Mouse (Mus musculus) hindbrain, embryonic 10.5 days (tissue): ENCODE data around the gene 1700024P04Rik. TPM values are rescaled to one million over a fixed set of nuclear protein-coding genes. Genes with fewer than 3 reads are reported as not detected.
"Not testable (repeated sequence)": the region's sequence is repeated elsewhere in the genome, so short reads cannot be mapped to it uniquely, and the experiment has no call there.

Source experiments
- DNase-seq: peaks from one replicate; pipeline ENCODE4 v3.0.0-alpha.2; 2017; ENCODE audit warnings: low spot score
- H3K27ac ChIP-seq: fragments of 300-500 bp; sonication (generic); 2 replicates; pipeline ENCODE4 v1.5.1; 2016; ENCODE audit warnings: mild to moderate bottlenecking, moderate library complexity
- H3K27me3 ChIP-seq: fragments of 300-500 bp; sonication (generic); 2 replicates; pipeline ENCODE4 v1.6.1; 2016; ENCODE audit warnings: mild to moderate bottlenecking; ENCODE audit not compliant: poor library complexity, insufficient read depth, severe bottlenecking
- H3K36me3 ChIP-seq: fragments of 300-500 bp; sonication (generic); 2 replicates; pipeline ENCODE4 v1.6.1; 2016; ENCODE audit warnings: mild to moderate bottlenecking, moderate library complexity
- H3K4me1 ChIP-seq: fragments of 300-500 bp; sonication (generic); replicated peaks from 2 replicates; pipeline ENCODE4 v1.6.1; 2016; ENCODE audit warnings: mild to moderate bottlenecking
- H3K4me3 ChIP-seq: fragments of 300-500 bp; sonication (generic); 2 replicates; pipeline ENCODE4 v1.5.1; 2016; ENCODE audit warnings: mild to moderate bottlenecking, moderate library complexity
- H3K9me3 ChIP-seq: fragments of 300-500 bp; sonication (generic); 2 replicates; pipeline ENCODE4 v1.6.1; 2016; ENCODE audit warnings: mild to moderate bottlenecking, moderate library complexity
- WGBS: fragments of 180-500 bp; shearing (Covaris S2); methylation state at CpG from one replicate; pipeline ENCODE4 v1.1.7; 2016; 5-methylcytosine and 5-hydroxymethylcytosine counted together
- polyA plus RNA-seq: library from polyadenylated mRNA; unstranded; fragments of >200 nt; fragmentation: Nextera tagmentation; extraction: Ambion mirVana; gene quantifications from 2 replicates; pipeline ENCODE4 v1.2.1, GENCODE M21; 2016

1700024P04Rik gene
- polyA plus RNA-seq, 1 experiment from 2014 or later = not detected

- 95% methylated on average over 17 of the region's 17 CpGs for WGBS
- H3K9me3 ChIP-seq = peaks cover 25% of the 10 kb centered on the region
- no peaks in the 10 kb centered on the region for H3K4me1 ChIP-seq
- DNase-seq = no peak
- H3K27me3 ChIP-seq = no peaks in the 10 kb centered on the region
- no peaks in the 10 kb centered on the region for H3K36me3 ChIP-seq
- H3K27ac ChIP-seq = no peak overlapping the region
- H3K4me3 ChIP-seq = no peak overlapping the region
Observed at GRCm38 (mm10) chr13:99006389-99007099, 22.2 kb upstream of the 1700024P04Rik start.

DNA sequence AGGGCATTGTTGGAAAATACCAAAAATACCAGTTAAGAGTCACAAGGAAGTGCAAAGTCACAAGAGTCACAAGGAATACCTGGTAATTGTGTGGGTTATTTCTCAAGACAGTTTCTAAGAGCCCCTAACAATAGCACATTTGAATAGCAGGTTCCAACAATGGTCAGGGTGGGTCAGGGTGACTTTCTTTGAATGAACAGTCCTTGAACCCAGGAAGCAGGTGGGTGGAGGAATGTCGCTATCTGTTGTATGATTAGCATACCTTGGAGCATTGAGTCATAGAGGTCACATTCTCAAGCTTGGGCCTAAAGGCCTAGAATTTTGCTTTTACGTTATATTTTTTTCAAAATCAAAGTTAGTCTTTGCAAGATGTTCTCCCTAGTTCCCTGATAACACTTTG, 17.3 kb upstream of the 1700024P04Rik start:
- peaks cover 32% of the 10 kb centered on the region for H3K9me3 ChIP-seq
- H3K4me1 ChIP-seq, H3K36me3 ChIP-seq, H3K27ac ChIP-seq, H3K27me3 ChIP-seq, H3K4me3 ChIP-seq, DNase-seq: not testable (repeated sequence)
- 93% methylated on average over 2 of the region's 2 CpGs for WGBS

DNA sequence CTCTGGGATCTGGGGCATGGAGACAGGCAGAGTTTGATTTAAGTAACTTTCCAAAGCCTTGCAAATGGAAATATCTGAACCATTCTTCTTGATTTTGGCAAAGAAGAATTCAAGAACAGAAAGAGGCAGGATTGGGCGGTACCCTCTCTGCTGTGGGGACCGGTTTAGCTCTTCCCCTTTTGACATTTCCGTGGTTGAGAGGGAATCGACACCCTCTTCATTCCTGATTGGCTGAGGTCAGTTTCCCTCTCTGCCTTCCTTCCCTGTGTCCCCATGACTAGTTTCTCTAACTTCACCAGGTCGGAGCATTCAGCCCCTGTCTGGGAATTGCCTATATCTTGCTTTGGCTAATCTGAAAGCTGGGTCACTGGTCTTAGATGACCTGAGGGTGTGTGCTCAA, 12.7 kb upstream of the 1700024P04Rik start:
- Histone ChIP-seq H3K27me3 (no peaks in the 10 kb centered on the region), H3K9me3 (peaks cover 6% of the 10 kb centered on the region; the same call in 1 of the 2 replicates), H3K4me3 (no peak overlapping the region), H3K4me1 (no peaks in the 10 kb centered on the region), H3K36me3 (no peaks in the 10 kb centered on the region), H3K27ac (no peak overlapping the region)
- DNase-seq = no peak
- WGBS = 60% methylated on average over 5 of the region's 5 CpGs

DNA sequence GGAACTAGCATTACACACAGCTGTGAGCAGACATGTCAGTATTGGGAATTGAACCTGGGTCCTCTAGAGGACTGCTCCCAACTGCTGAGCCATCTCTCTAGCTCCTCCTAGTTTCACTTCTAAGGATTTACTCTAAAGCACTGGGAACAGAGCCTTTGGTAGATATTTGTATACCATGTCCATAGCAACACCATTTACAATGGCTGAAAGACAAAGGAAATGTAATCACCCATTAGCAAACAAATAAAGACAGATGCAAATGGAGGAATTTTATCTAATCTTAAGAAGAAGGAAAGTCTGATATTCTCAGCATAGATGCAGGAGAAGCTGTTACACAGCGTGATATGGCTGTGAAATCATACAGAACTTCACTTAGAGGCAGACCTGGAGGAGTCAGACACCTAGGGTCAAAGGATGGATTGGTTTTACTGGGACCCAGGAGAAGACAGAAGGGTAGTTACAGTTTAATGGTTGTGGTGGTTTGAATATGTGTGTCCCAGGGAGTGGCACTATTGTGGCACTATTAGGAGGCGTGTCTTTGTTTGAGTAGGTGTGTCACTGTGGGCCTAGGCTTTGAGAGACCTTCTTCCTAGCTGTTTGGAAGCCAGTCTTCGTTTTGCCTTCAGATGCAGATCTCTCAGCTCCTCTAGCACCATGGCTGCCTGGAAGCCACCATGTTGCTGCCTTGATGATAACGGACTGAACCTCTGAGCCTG, 7.1 kb downstream of the 1700024P04Rik start:
- H3K9me3 ChIP-seq = peaks cover 5% of the 10 kb centered on the region; the same call in 1 of the 2 replicates
- H3K27ac ChIP-seq = no peak overlapping the region
- 90% methylated on average over 4 of the region's 4 CpGs for WGBS
- no peak for DNase-seq
- no peaks in the 10 kb centered on the region for H3K36me3 ChIP-seq
- no peak overlapping the region for H3K4me3 ChIP-seq
- no peaks in the 10 kb centered on the region for H3K27me3 ChIP-seq
- no peaks in the 10 kb centered on the region for H3K4me1 ChIP-seq

DNA sequence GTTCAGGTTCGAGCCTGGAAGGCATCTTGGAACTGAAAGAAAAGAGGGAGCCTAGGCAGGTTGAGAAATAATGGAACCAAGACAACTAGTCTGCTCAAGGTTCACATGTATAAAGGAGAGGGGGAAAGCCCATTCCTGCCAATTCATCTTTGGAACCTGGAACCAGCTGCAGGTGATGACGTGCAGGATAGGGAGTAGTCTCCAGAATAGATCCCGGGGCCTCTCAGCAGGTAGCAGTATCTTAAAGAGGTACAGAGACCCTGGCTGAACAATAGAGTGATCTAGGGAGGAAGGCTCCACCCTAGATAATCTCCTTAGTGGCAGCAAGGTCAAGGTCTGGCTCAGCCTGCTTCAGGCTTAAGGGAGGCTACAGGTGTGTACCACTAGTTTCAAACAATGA, 8.3 kb downstream of the 1700024P04Rik start:
- H3K27ac ChIP-seq, H3K27me3 ChIP-seq, H3K4me1 ChIP-seq, H3K4me3 ChIP-seq, H3K9me3 ChIP-seq, DNase-seq, H3K36me3 ChIP-seq: not testable (repeated sequence)
- 70% methylated on average over 3 of the region's 3 CpGs for WGBS

DNA sequence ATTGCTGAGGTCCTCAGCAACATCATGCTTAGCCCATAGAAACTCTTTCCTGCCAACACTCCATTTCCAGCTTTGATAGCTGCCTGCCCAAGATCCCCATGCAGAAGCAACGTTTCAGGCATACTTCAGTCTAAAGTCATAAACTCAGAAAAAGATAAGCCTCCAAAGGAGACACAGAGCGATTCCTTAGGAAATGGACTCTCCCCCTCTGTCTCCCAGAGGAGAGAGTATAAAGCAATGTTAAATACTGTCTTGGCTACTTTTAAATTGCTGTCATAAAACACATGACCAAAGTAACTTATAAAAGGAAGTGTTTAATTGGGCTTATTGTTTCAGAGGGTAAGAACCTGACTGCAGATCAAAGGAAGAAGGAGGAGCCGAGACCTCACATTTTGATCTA, 12.3 kb downstream of the 1700024P04Rik start:
- Histone ChIP-seq H3K4me1 (no peaks in the 10 kb centered on the region), H3K36me3 (no peaks in the 10 kb centered on the region), H3K4me3 (no peak overlapping the region), H3K9me3 (peaks cover 5% of the 10 kb centered on the region; the same call in 1 of the 2 replicates), H3K27me3 (no peaks in the 10 kb centered on the region), H3K27ac (no peak overlapping the region)
- DNase-seq = no peak
- 90% methylated on average over 3 of the region's 3 CpGs for WGBS

DNA sequence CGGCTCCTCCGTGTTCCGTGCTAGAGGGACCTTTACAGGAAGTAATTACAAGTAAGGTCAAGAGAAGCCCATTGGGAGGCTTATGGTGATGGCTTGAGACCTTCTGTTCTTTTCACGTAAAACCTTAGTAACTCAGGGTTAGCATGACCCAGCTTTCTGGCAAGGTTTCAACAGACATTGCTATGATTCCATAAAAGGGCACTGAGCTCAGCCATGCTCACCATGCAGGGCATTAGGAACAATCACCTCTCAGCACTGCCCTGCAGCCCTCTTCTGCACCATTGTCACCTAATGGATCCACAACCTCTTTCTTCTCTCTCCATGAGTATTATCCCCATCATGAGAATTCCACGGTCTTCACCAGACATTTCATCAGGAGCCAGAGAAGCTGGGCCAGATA, 12.7 kb downstream of the 1700024P04Rik start:
- Histone ChIP-seq H3K4me1 (no peaks in the 10 kb centered on the region), H3K36me3 (no peaks in the 10 kb centered on the region), H3K4me3 (no peak overlapping the region), H3K9me3 (peaks cover 5% of the 10 kb centered on the region; the same call in 1 of the 2 replicates), H3K27ac (no peak overlapping the region), H3K27me3 (no peaks in the 10 kb centered on the region)
- 81% methylated on average over 5 of the region's 5 CpGs for WGBS
- DNase-seq = no peak

DNA sequence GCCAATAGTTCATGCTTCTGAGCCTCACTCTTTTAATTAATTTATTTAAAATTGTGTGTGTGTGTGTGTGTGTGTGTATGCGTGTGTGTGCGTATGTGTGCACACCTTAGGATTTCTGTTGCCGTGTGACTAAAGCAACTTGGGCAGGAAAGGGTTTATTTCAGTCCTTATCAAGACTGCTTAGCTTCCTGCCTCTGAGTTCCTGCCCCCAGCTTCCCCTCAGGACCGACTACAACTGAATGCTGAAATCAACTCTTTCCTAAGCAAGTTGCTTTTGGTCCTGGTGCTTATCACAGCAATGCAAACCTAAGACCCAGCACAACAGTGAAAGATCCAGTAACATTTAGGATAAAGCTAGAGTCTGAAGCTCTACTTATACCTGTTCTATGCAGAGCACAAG, 15.8 kb downstream of the 1700024P04Rik start:
- H3K27me3 ChIP-seq = no peaks in the 10 kb centered on the region
- 0 out of 2 replicates have a peak, but pooled peaks cover 5% of the 10 kb centered on the region for H3K4me1 ChIP-seq
- 81% methylated on average over 4 of the region's 4 CpGs for WGBS
- no peak for DNase-seq
- no peak overlapping the region for H3K4me3 ChIP-seq
- H3K9me3 ChIP-seq = no peaks in the 10 kb centered on the region
- no peak overlapping the region for H3K27ac ChIP-seq
- H3K36me3 ChIP-seq = no peaks in the 10 kb centered on the region

DNA sequence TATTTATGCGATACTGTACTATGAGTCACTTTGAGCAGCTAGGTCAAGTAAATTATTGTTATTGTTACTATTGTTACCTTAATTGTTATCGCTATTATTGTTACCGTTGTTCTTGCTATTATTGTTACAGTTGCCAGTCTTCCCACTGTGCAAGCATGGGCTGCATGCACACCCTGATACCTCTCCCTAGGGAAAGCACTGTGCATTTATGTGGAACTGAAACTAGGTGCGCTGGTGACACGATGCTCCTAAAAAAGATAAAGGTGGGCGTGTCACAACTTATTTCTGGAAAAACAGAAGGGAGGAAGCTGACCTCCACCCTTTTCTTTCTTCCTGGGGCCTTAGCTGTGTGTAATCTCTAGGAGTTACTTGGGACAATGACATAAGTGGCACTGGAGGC, 16.4 kb downstream of the 1700024P04Rik start:
- Histone ChIP-seq H3K27ac (no peak overlapping the region), H3K4me3 (no peak overlapping the region), H3K4me1 (0 out of 2 replicates have a peak, but pooled peaks cover 5% of the 10 kb centered on the region), H3K27me3 (no peaks in the 10 kb centered on the region), H3K36me3 (no peaks in the 10 kb centered on the region), H3K9me3 (no peaks in the 10 kb centered on the region)
- no peak for DNase-seq
- whole genome bisulfite sequencing = 88% methylated on average over 6 of the region's 6 CpGs

DNA sequence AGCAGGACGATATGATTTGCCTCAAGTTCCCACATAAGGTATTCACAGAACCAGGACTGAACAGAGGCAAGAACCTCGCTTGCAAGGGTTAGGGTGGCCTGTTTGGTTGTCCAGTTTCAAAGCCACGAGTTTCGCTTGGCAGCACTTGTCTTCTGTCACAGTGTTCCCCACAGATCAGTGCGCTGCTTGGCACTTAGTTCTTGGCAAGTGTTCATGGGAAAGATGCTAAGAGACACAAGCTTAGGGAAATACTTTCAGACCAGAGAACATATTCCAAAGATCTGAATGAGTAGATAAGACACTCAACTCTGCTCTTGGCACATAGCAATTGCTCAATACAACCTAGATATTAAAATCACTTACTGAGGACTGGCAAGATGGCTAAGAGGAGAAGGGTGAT, 17.8 kb downstream of the 1700024P04Rik start:
- H3K9me3 ChIP-seq = no peaks in the 10 kb centered on the region
- DNase-seq = no peak
- WGBS = 93% methylated on average over 5 of the region's 5 CpGs
- H3K4me1 ChIP-seq = 0 out of 2 replicates have a peak, but pooled peaks cover 5% of the 10 kb centered on the region
- H3K27ac ChIP-seq = no peak overlapping the region
- no peaks in the 10 kb centered on the region for H3K27me3 ChIP-seq
- H3K36me3 ChIP-seq = no peaks in the 10 kb centered on the region
- no peak overlapping the region for H3K4me3 ChIP-seq

GRCm38 (mm10) chr13:98963612-98964011, 20.8 kb downstream of the 1700024P04Rik start:
- 0 out of 2 replicates have a peak, but pooled peaks cover 5% of the 10 kb centered on the region for H3K4me1 ChIP-seq
- H3K27ac ChIP-seq = no peak overlapping the region
- H3K4me3 ChIP-seq = no peak overlapping the region
- no peak for DNase-seq
- no peaks in the 10 kb centered on the region for H3K36me3 ChIP-seq
- no peaks in the 10 kb centered on the region for H3K9me3 ChIP-seq
- no peaks in the 10 kb centered on the region for H3K27me3 ChIP-seq
- 90% methylated on average over 1 of the region's 1 CpGs for WGBS

DNA sequence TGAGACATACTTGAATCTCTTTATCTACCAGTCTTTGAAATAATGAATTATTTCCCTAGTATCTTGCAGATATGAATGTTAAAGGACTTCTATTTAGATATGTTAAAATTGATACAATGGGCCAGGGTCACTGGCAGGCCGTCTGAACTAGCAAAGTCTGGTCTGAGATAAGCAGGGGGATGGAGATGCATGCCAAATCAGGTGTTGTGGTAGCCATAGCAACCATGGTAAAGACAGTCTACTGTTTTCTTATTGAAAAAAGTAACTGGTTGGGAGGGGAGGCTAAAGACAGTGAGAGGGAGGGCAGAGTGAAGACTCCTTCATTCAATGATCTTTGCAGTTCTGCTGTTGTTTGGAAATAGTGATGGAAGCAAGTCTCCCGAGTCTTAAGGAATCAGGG, 26.2 kb downstream of the 1700024P04Rik start:
- no peak for DNase-seq
- Histone ChIP-seq H3K4me1 (peaks cover 6% of the 10 kb centered on the region), H3K27me3 (no peaks in the 10 kb centered on the region), H3K36me3 (no peaks in the 10 kb centered on the region), H3K27ac (no peak overlapping the region), H3K4me3 (no peak overlapping the region), H3K9me3 (no peaks in the 10 kb centered on the region)
- WGBS = 46% methylated on average over 2 of the region's 2 CpGs

DNA sequence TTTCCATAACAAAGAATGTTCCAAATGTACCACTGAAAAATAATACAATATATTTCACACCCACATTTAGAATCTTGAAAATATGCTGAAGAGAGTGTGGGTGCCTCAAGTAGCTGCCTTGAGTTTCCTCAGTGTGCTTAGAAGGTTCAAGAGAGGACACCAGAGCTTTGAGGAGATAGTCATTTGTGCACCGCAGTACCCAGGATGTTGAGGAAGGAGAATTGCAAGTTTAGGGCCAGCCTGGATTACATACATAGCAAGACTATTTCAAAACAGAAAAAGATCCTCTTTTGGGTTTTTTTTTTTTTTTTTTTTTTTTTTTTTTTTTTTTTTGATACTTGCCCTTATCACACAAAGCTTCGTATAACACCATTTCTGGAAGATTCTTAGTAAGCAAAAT, 28.2 kb downstream of the 1700024P04Rik start:
- Histone ChIP-seq H3K4me3 (no peak overlapping the region), H3K9me3 (no peaks in the 10 kb centered on the region), H3K36me3 (no peaks in the 10 kb centered on the region), H3K27ac (no peak overlapping the region), H3K27me3 (no peaks in the 10 kb centered on the region), H3K4me1 (peaks cover 6% of the 10 kb centered on the region)
- DNase-seq = no peak
- 91% methylated on average over 2 of the region's 2 CpGs for WGBS
